Mouse (Mus musculus) cortical plate, adult 2 months (tissue): ENCODE data around the gene Cpvl. TPM values are rescaled to one million over a fixed set of nuclear protein-coding genes. Genes with fewer than 3 reads are reported as not detected.

Source experiments
- H3K27ac ChIP-seq: fragments of 200-500 bp; 2 replicates; pipeline ENCODE4 v1.5.1; 2012; ENCODE audit warnings: low read length, control low read depth, inconsistent platforms; ENCODE audit not compliant: insufficient read depth
- H3K4me1 ChIP-seq: fragments of 200-500 bp; 2 replicates; pipeline ENCODE4 v1.6.1; 2011; ENCODE audit warnings: low read length; ENCODE audit not compliant: control insufficient read depth, insufficient read depth
- H3K4me3 ChIP-seq: fragments of 200-500 bp; 2 replicates; pipeline ENCODE4 v1.5.1; 2011; ENCODE audit warnings: mild to moderate bottlenecking, low read length, control low read depth; ENCODE audit not compliant: insufficient read depth
- CTCF ChIP-seq: fragments of 200-500 bp; IDR thresholded peaks from 2 replicates; pipeline ENCODE4 v1.5.1; 2011; ENCODE audit warnings: mild to moderate bottlenecking, control low read depth, low read length; ENCODE audit not compliant: insufficient read depth; ENCODE audit errors: extremely low read depth
- POLR2A ChIP-seq: fragments of 200-500 bp; IDR thresholded peaks from 2 replicates; pipeline ENCODE4 v1.6.1; 2011; ENCODE audit warnings: mild to moderate bottlenecking, low read length, control low read depth; ENCODE audit not compliant: insufficient read depth; ENCODE audit errors: extremely low read depth
- polyA plus RNA-seq: library from polyadenylated mRNA; depleted of rRNA; stranded (reverse); fragments of >200 nt; gene quantifications from 2 replicates; pipeline ENCODE4 v1.2.3, GENCODE M21; 2012

The Cpvl gene
- polyA plus RNA-seq, 1 experiment: not detected

DNA sequence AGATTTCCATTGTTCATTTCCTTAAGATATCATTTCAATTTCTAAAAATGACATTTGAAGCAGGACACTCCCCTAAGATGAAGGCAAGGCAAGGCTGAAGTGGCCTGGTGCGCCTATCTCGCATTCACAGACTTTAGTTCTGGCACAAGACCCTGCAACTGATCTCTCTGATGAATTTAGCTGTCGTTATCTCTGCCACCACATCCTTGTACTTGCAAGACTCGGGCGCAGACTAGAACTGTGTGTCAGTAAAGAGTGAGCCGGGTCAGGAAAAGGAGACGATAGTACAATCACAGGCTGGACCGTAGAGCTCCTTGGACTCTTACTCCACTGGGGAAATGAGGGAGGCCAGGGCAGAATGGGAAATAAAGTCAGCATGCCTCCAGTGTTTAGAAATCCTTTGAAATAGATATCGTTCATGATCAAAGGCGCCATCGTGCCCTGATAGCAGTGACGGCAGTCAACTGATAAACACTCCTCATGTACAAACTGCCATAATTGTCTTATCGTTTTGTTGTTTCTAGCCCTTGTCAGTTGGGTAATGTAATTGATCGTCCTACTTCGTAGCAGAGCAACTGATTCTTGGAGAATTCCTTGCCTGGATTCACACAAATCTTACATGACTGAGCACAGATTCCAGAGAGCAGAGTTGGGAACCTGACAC is 2.5 kb upstream of the Cpvl start:
- Histone ChIP-seq H3K4me3 (no peak overlapping the region), H3K4me1 (no peaks in the 10 kb centered on the region; the same call in 1 of the 2 replicates), H3K27ac (no peak overlapping the region)
- TF ChIP-seq POLR2A (no peak), CTCF (no peak)

DNA sequence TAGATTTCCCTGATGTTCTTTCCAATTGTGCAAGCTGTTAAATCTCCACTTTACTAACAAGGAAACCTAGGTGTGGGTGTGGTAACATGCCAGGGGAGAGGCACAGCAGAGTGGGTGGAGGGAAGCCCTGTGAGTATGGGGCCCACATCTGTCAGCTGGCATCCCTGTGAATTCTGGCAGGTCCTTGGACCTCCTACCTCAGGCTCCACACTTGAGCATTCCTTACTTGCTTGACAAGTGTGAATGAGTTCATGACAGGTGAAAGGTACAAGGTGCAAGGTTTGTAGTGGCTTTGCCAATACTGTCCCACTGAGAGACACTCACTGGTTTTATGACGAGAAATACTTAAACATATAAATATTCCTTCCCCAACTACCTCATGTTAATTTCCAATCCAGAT is 4.4 kb downstream of the Cpvl start:
- TF ChIP-seq POLR2A (no peak), CTCF (no peak)
- Histone ChIP-seq H3K4me3 (no peak overlapping the region), H3K4me1 (no peaks in the 10 kb centered on the region), H3K27ac (no peak overlapping the region)

DNA sequence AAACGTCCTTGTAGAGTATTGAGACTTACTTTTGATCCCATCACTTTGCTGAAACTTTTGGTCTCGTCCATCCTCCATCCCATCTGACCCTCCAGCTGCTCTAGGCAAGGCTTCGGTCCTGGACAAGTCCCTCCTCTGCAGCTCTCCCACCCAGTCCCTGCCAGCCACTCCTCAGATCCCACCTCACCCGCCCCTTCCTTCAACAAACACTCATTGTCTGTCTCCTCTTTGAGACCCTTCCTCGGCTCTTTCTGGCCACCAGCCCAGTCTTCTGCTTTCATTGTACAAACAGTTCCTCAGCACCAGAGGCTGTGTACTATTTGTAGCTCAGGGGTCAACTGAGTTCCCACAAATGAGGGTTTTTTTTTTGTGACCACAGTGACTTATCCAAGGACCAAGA is 5.0 kb downstream of the Cpvl start:
- no peaks in the 10 kb centered on the region for H3K4me1 ChIP-seq
- H3K27ac ChIP-seq: no peak overlapping the region
- TF ChIP-seq CTCF (no peak), POLR2A (no peak)

DNA sequence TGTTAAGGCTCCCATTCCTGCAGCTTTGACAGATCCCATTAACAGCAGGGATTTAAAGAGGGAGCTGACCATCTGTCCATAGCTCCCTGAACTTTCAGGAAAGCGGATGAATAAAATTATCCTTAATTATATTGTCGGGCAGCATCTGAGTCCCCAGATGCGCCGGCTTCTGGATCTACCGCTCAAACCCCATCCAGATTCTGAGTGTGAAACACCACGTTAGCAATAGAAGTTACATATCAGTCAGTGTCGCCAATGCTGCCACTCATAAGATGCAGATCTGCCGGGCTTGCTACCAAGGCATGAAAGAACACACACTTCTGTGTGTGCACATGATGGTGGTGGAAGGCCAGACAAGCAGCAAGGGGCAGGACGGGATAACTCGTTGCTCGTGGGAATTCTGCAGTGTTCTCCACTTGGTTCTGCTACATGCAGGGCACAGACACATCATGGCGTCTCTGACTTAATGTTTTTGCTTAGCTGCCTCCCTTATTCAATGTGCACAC is 6.2 kb downstream of the Cpvl start:
- Histone ChIP-seq H3K4me3 (no peak overlapping the region), H3K4me1 (no peaks in the 10 kb centered on the region), H3K27ac (no peak overlapping the region)
- TF ChIP-seq POLR2A: no peak
- TF ChIP-seq CTCF: no peak

More for the DNA sequence above, 5.0 kb downstream of the Cpvl start:
- H3K4me3 ChIP-seq: no peak overlapping the region

DNA sequence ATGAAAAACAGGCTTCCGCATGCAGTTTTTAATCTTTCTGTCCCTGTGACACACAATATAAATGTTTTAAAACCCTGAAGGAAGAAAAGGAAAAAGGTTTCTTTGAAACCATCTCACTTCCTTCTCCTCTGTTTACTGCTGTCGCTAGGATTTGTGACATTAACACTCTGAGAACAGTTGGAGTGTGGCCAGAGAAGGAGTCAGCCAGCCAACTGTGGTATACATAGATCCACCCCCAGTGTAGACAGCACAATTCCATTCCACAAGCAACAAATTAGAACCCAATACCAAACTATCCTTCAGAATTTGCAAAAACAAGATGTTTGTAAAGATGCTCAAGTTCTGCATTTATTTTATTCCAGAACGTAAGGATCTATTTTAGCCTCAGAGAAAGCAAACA is 6.7 kb downstream of the Cpvl start:
- no peaks in the 10 kb centered on the region for H3K4me1 ChIP-seq
- TF ChIP-seq POLR2A: no peak
- no peak for TF ChIP-seq CTCF
- H3K4me3 ChIP-seq: no peak overlapping the region
- H3K27ac ChIP-seq: no peak overlapping the region

DNA sequence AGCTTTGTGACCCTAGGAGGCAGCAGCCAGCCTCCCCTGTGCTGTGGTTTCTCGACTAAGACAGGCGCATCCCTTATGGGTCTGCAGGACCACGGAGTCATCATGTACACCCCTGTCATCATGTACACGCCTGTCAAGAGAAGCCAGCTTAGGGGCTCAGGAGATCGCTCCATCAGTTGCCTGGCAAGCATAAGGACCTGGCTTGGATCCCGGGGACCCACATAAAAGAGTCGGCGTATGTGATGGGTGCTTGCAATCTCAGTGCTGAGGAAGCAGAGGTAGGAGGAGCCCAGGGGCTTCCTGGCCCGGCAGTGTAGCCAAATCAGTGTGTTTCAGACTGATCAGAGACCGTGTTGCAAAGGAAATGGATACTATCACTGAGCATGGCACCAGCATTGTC is 9.4 kb downstream of the Cpvl start:
- TF ChIP-seq POLR2A (no peak), CTCF (no peak)
- no peaks in the 10 kb centered on the region for H3K4me1 ChIP-seq

DNA sequence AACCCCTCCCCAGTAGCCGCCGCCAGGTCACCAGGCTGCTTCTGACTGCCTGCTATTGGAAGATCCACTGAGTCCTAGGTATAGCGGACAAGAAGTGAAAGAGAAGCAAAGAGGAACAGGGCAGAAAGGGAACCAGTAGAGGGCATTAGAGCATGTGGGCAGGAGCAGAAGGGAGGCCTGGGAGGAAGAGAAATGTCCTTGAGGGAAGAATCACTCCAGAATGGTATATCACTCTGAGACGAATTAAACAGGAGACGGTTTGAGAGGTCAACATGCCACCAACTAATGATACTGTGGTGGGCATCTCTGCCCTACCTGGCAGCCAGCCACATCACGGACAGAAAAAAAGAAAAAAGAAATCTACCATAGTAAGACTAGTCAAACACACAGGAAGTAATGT is 9.9 kb downstream of the Cpvl start:
- Histone ChIP-seq H3K4me3 (no peak overlapping the region), H3K4me1 (no peaks in the 10 kb centered on the region), H3K27ac (no peak overlapping the region)
- peak; percentile 34 for TF ChIP-seq CTCF
- TF ChIP-seq POLR2A: no peak

More for the DNA sequence above, 9.4 kb downstream of the Cpvl start:
- no peak overlapping the region for H3K27ac ChIP-seq
- no peak overlapping the region for H3K4me3 ChIP-seq

DNA sequence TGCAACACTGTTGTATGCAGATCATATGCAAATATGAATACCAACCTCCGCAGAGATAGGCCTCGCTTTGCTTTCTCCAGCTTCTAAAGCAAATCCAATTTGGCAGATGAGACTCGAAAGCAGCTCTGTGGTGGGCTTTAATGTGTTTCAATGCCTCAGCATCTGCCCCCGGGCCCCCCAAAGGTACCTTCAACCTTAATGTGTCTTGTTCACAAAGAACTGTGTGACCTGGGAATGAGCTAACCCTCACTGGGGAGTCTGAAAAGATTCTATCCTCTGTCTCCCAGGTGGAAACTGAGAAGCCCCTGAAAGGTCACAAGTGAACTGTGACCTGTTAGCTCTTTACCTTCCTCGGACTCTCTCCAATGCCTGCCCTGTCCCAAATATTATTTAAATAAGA is 11.9 kb downstream of the Cpvl start:
- no peak for TF ChIP-seq POLR2A
- no peak for TF ChIP-seq CTCF
- H3K27ac ChIP-seq: no peak overlapping the region
- no peaks in the 10 kb centered on the region for H3K4me1 ChIP-seq

DNA sequence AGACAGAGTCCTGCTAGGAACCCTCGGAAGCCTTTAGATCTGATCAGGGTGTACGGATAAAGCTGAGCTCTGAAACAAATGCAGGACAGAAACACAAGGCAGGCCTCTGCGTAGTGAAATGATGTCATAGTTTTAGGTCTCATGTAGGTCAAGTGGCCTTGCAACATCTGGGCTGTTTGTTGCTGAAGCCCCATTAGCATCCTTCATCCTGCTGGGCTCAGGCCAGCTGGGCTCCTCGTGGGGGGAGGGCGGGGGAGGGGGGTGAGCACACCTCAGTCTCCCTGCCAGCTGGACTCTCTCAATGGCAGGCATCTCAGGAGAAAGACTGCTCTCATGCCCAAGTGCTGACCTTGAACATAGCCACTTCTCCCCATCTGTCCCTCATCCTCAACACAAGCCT is 12.6 kb downstream of the Cpvl start:
- Histone ChIP-seq H3K4me3 (no peak overlapping the region), H3K27ac (no peak overlapping the region), H3K4me1 (no peaks in the 10 kb centered on the region)
- TF ChIP-seq CTCF: no peak
- TF ChIP-seq POLR2A: no peak

More for the DNA sequence above, 11.9 kb downstream of the Cpvl start:
- H3K4me3 ChIP-seq: no peak overlapping the region

DNA sequence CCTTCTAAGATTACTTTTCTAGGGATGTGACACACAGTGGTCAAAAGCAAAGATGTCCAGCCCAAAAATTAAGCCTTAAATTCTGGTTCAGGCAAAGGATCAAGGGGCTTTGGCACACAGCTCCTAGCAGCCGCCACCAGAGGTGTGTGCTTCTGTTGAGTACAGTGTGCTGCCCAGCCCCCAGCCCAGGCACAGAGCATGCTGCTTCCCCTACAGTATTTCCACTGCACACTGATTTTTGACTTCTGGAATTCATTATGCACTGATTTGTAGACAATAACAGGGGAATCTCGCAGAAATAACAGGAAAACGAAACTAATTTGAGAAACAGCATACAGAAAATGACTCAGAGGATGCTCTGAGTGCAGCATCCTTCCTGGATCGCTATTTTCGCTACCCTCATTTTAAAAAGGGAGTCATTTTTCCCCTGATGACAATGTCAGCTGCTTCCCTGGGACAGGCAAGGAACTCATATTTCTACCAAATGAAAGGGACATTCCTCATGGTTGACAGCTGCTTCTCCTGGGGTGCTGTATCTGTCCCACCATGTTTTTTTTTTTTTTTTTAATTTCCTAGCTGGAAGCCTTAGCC is 14.5 kb downstream of the Cpvl start:
- no peaks in the 10 kb centered on the region for H3K4me1 ChIP-seq
- no peak for TF ChIP-seq CTCF
- no peak overlapping the region for H3K4me3 ChIP-seq
- H3K27ac ChIP-seq: no peak overlapping the region
